Mouse (Mus musculus): ENCODE results near the gene Flt3l.
"Not testable (repeated sequence)": the region's sequence is repeated elsewhere in the genome, so short reads cannot be mapped to it uniquely, and the experiment has no call there.

Gene Flt3l

GRCm38 (mm10) chr7:45141319-45141718 lies 5.1 kb upstream of the Flt3l start:
- DNase-seq: peak in 1 of 2 experiments; percentile 59

GRCm38 (mm10) chr7:45139904-45140723 lies 3.9 kb upstream of the Flt3l start:
- no peak for DNase-seq

GRCm38 (mm10) chr7:45138403-45138802 lies 2.2 kb upstream of the Flt3l start:
- no peak for DNase-seq

- DNase-seq: no peak
Observed at GRCm38 (mm10) chr7:45137171-45138006, 1.2 kb upstream of the Flt3l start.

GRCm38 (mm10) chr7:45135370-45135769 lies 862 bp downstream of the Flt3l start:
- no peak for DNase-seq

- peak in 1 of 2 experiments; percentile 49 for DNase-seq
Observed at GRCm38 (mm10) chr7:45134544-45135026, 1.6 kb downstream of the Flt3l start.

GRCm38 (mm10) chr7:45133446-45134159 lies 2.6 kb downstream of the Flt3l start:
- DNase-seq: no peak

GRCm38 (mm10) chr7:45131850-45132249 lies 4.4 kb downstream of the Flt3l start:
- DNase-seq: no peak

GRCm38 (mm10) chr7:45129776-45130512 lies 6.3 kb downstream of the Flt3l start:
- DNase-seq: no peak

GRCm38 (mm10) chr7:45129318-45129717 lies 6.9 kb downstream of the Flt3l start:
- no peak for DNase-seq

- DNase-seq: peak; percentile 97 to 98
Observed at GRCm38 (mm10) chr7:45128624-45129246, 7.5 kb downstream of the Flt3l start, which contains the start of gene Rpl13a. TSS of gene Rpl13a (minus strand) at chr7:45128761.

GRCm38 (mm10) chr7:45127700-45128224 lies 8.5 kb downstream of the Flt3l start:
- no peak for DNase-seq

GRCm38 (mm10) chr7:45126844-45127699 lies 9.2 kb downstream of the Flt3l start:
- DNase-seq: no peak

- DNase-seq: no peak
Observed at GRCm38 (mm10) chr7:45126147-45126843, 9.9 kb downstream of the Flt3l start.

GRCm38 (mm10) chr7:45125649-45126048 lies 10.6 kb downstream of the Flt3l start:
- DNase-seq: not testable (repeated sequence)

- no peak for DNase-seq
Observed at GRCm38 (mm10) chr7:45125144-45125600, 11.1 kb downstream of the Flt3l start.

- peak; percentile 98 to 99 for DNase-seq
Observed at GRCm38 (mm10) chr7:45124224-45125143, 11.7 kb downstream of the Flt3l start, which contains the start of gene Rps11. TSS of gene Rps11 (minus strand) at chr7:45124439.

- no peak for DNase-seq
Observed at GRCm38 (mm10) chr7:45123186-45123570, 13.1 kb downstream of the Flt3l start.

Measured in thymus, adult 18-20 months (tissue).